Mouse (Mus musculus): ENCODE data around the gene Rab34. TPM values are rescaled to one million over a fixed set of nuclear protein-coding genes. Genes with fewer than 3 reads are reported as not detected.

Gene Rab34
- 10.8 and 15.6 TPM in 2 replicates for polyA plus RNA-seq (2012; rRNA removed)

GRCm38 (mm10) chr11:78188331-78189233 lies at the start of gene Rab34:
Rab34 (plus strand) TSS chr11:78188430.
- peaks cover 20% of the 10 kb centered on the region for H3K27me3 ChIP-seq (ENCODE audit: control insufficient read depth, insufficient read depth, low read length)
- H3K27ac ChIP-seq (ENCODE audit: insufficient read depth, low read length), result peak within 1 kb of the TSS; percentile 9; the same call in 1 of the 2 replicates
- WGBS, result 1% methylated on average over 80 of the region's 80 CpGs
- H3K36me3 ChIP-seq (ENCODE audit: control insufficient read depth, insufficient read depth, low read length), result no peaks in the 10 kb centered on the region
- peaks cover 10% of the 10 kb centered on the region for H3K4me1 ChIP-seq (ENCODE audit: control insufficient read depth, insufficient read depth, insufficient read length)
- DNase-seq (ENCODE audit: low read depth in 1 of 2, low spot score in 2 of 2), result no peak
- peak within 1 kb of the TSS; percentile 48 for H3K4me3 ChIP-seq (ENCODE audit: extremely low read depth, insufficient read depth, insufficient read length)
- TF ChIP-seq CTCF (IDR thresholded peaks at IDR 0.05; ENCODE audit: extremely low read depth, insufficient read depth, insufficient read length, insufficient replicate concordance) (no peak), POLR2A (IDR thresholded peaks at IDR 0.05; ENCODE audit: low read depth, low read length) (no peak)

GRCm38 (mm10) chr11:78140665-78141064 lies 47.6 kb upstream of the Rab34 start:
- TF ChIP-seq POLR2A (IDR thresholded peaks at IDR 0.05; ENCODE audit: low read depth, low read length) (no peak), CTCF (IDR thresholded peaks at IDR 0.05; ENCODE audit: extremely low read depth, insufficient read depth, insufficient read length, insufficient replicate concordance) (no peak)
- H3K4me1 ChIP-seq (ENCODE audit: control insufficient read depth, insufficient read depth, insufficient read length), result no peaks in the 10 kb centered on the region
- WGBS, result 60% methylated on average over 5 of the region's 5 CpGs
- no peaks in the 10 kb centered on the region for H3K27me3 ChIP-seq (ENCODE audit: control insufficient read depth, insufficient read depth, low read length)
- H3K27ac ChIP-seq (ENCODE audit: insufficient read depth, low read length), result no peak overlapping the region
- DNase-seq (ENCODE audit: low read depth in 1 of 2, low spot score in 2 of 2), result no peak
- no peak overlapping the region for H3K4me3 ChIP-seq (ENCODE audit: extremely low read depth, insufficient read depth, insufficient read length)
- H3K36me3 ChIP-seq (ENCODE audit: control insufficient read depth, insufficient read depth, low read length), result peaks cover 8% of the 10 kb centered on the region

GRCm38 (mm10) chr11:78143520-78143919 lies 44.7 kb upstream of the Rab34 start:
- no peak overlapping the region for H3K27ac ChIP-seq (ENCODE audit: insufficient read depth, low read length)
- no peaks in the 10 kb centered on the region for H3K27me3 ChIP-seq (ENCODE audit: control insufficient read depth, insufficient read depth, low read length)
- TF ChIP-seq CTCF (IDR thresholded peaks at IDR 0.05; ENCODE audit: extremely low read depth, insufficient read depth, insufficient read length, insufficient replicate concordance) (no peak), POLR2A (IDR thresholded peaks at IDR 0.05; ENCODE audit: low read depth, low read length) (no peak)
- no peak overlapping the region for H3K4me3 ChIP-seq (ENCODE audit: extremely low read depth, insufficient read depth, insufficient read length)
- WGBS, result 94% methylated on average over 2 of the region's 2 CpGs
- H3K4me1 ChIP-seq (ENCODE audit: control insufficient read depth, insufficient read depth, insufficient read length), result no peaks in the 10 kb centered on the region
- H3K36me3 ChIP-seq (ENCODE audit: control insufficient read depth, insufficient read depth, low read length), result peaks cover 8% of the 10 kb centered on the region
- DNase-seq (ENCODE audit: low read depth in 1 of 2, low spot score in 2 of 2), result no peak

- Histone ChIP-seq H3K4me1 (ENCODE audit: control insufficient read depth, insufficient read depth, insufficient read length) (no peaks in the 10 kb centered on the region), H3K27me3 (ENCODE audit: control insufficient read depth, insufficient read depth, low read length) (no peaks in the 10 kb centered on the region), H3K27ac (ENCODE audit: insufficient read depth, low read length) (no peak overlapping the region), H3K4me3 (ENCODE audit: extremely low read depth, insufficient read depth, insufficient read length) (no peak overlapping the region), H3K36me3 (ENCODE audit: control insufficient read depth, insufficient read depth, low read length) (peaks cover 8% of the 10 kb centered on the region)
- TF ChIP-seq POLR2A (IDR thresholded peaks at IDR 0.05; ENCODE audit: low read depth, low read length), result no peak
- no peak for TF ChIP-seq CTCF (IDR thresholded peaks at IDR 0.05; ENCODE audit: extremely low read depth, insufficient read depth, insufficient read length, insufficient replicate concordance)
- DNase-seq (ENCODE audit: low read depth in 1 of 2, low spot score in 2 of 2), result no peak
- 91% methylated on average over 5 of the region's 5 CpGs for WGBS
Observed at GRCm38 (mm10) chr11:78146168-78146567, 42.1 kb upstream of the Rab34 start.

GRCm38 (mm10) chr11:78146707-78147543 lies 41.3 kb upstream of the Rab34 start:
- H3K4me1 ChIP-seq (ENCODE audit: control insufficient read depth, insufficient read depth, insufficient read length), result no peaks in the 10 kb centered on the region
- 89% methylated on average over 6 of the region's 6 CpGs for WGBS
- TF ChIP-seq CTCF (IDR thresholded peaks at IDR 0.05; ENCODE audit: extremely low read depth, insufficient read depth, insufficient read length, insufficient replicate concordance) (no peak), POLR2A (IDR thresholded peaks at IDR 0.05; ENCODE audit: low read depth, low read length) (no peak)
- peaks cover 8% of the 10 kb centered on the region for H3K36me3 ChIP-seq (ENCODE audit: control insufficient read depth, insufficient read depth, low read length)
- no peaks in the 10 kb centered on the region for H3K27me3 ChIP-seq (ENCODE audit: control insufficient read depth, insufficient read depth, low read length)
- no peak overlapping the region for H3K27ac ChIP-seq (ENCODE audit: insufficient read depth, low read length)
- no peak overlapping the region for H3K4me3 ChIP-seq (ENCODE audit: extremely low read depth, insufficient read depth, insufficient read length)
- DNase-seq (ENCODE audit: low read depth in 1 of 2, low spot score in 2 of 2), result no peak

- Histone ChIP-seq H3K4me3 (ENCODE audit: extremely low read depth, insufficient read depth, insufficient read length) (no peak overlapping the region), H3K36me3 (ENCODE audit: control insufficient read depth, insufficient read depth, low read length) (peaks cover 10% of the 10 kb centered on the region), H3K27ac (ENCODE audit: insufficient read depth, low read length) (no peak overlapping the region), H3K27me3 (ENCODE audit: control insufficient read depth, insufficient read depth, low read length) (no peaks in the 10 kb centered on the region), H3K4me1 (ENCODE audit: control insufficient read depth, insufficient read depth, insufficient read length) (no peaks in the 10 kb centered on the region)
- TF ChIP-seq CTCF (IDR thresholded peaks at IDR 0.05; ENCODE audit: extremely low read depth, insufficient read depth, insufficient read length, insufficient replicate concordance) (0 out of 2 replicates have a peak, but pooled peaks have one; percentile 6), POLR2A (IDR thresholded peaks at IDR 0.05; ENCODE audit: low read depth, low read length) (no peak)
- DNase-seq (ENCODE audit: low read depth in 1 of 2, low spot score in 2 of 2), result no peak
- WGBS, result 61% methylated on average over 1 of the region's 1 CpGs
Observed at GRCm38 (mm10) chr11:78151161-78151560, 37.1 kb upstream of the Rab34 start.
